Mouse (Mus musculus): Measurements from ENCODE around the gene Vmn1r195. TPM values are rescaled to one million over a fixed set of nuclear protein-coding genes. Genes with fewer than 3 reads are reported as not detected.

The Vmn1r195 gene
- polyA plus RNA-seq, 1 experiment from 2014 or later = not detected

Other genes starting within 250 kb of the Vmn1r195 start
- 4.5 TPM in 1 of 2 replicates, not detected in the other for gene Hist1h2ah, start 235.0 kb upstream of the Vmn1r195 start, polyA plus RNA-seq (2015; fragmentation: Nextera tagmentation; extraction: Ambion mirVana)
- gene Hist1h2bk, start 234.7 kb upstream of the Vmn1r195 start, polyA plus RNA-seq (2015; fragmentation: Nextera tagmentation; extraction: Ambion mirVana) = 0.97 and 2.2 TPM in 2 replicates
- gene Hist1h4i, start 229.2 kb upstream of the Vmn1r195 start, polyA plus RNA-seq (2015; fragmentation: Nextera tagmentation; extraction: Ambion mirVana) = 4.8 and 8.5 TPM in 2 replicates
- gene Hist1h2ag, start 227.6 kb upstream of the Vmn1r195 start, polyA plus RNA-seq (2015; fragmentation: Nextera tagmentation; extraction: Ambion mirVana) = 3.0 and 13.9 TPM in 2 replicates
- gene Hist1h2bj, start 227.3 kb upstream of the Vmn1r195 start, polyA plus RNA-seq (2015; fragmentation: Nextera tagmentation; extraction: Ambion mirVana) = 2.0 and 7.2 TPM in 2 replicates
- gene Vmn1r188, start 186.1 kb upstream of the Vmn1r195 start, polyA plus RNA-seq (2015; fragmentation: Nextera tagmentation; extraction: Ambion mirVana) = not detected in 2 replicates
- gene Vmn1r189, start 164.7 kb upstream of the Vmn1r195 start, polyA plus RNA-seq (2015; fragmentation: Nextera tagmentation; extraction: Ambion mirVana) = not detected in 2 replicates
- not detected in 2 replicates for gene Vmn1r191, start 86.6 kb upstream of the Vmn1r195 start, polyA plus RNA-seq (2015; fragmentation: Nextera tagmentation; extraction: Ambion mirVana)
- not detected in 2 replicates for gene Vmn1r192, start 79.4 kb upstream of the Vmn1r195 start, polyA plus RNA-seq (2015; fragmentation: Nextera tagmentation; extraction: Ambion mirVana)
- not detected in 2 replicates for gene Vmn1r193, start 47.4 kb upstream of the Vmn1r195 start, polyA plus RNA-seq (2015; fragmentation: Nextera tagmentation; extraction: Ambion mirVana)
- not detected in 2 replicates for gene Vmn1r194, start 26.3 kb upstream of the Vmn1r195 start, polyA plus RNA-seq (2015; fragmentation: Nextera tagmentation; extraction: Ambion mirVana)
- not detected in 2 replicates for gene Vmn1r196, start 19.4 kb downstream of the Vmn1r195 start, polyA plus RNA-seq (2015; fragmentation: Nextera tagmentation; extraction: Ambion mirVana)
- gene Vmn1r197, start 54.1 kb downstream of the Vmn1r195 start, polyA plus RNA-seq (2015; fragmentation: Nextera tagmentation; extraction: Ambion mirVana) = not detected in 2 replicates
- gene Vmn1r198, start 79.8 kb downstream of the Vmn1r195 start, polyA plus RNA-seq (2015; fragmentation: Nextera tagmentation; extraction: Ambion mirVana) = not detected in 2 replicates
- not detected in 2 replicates for gene Vmn1r199, start 109.3 kb downstream of the Vmn1r195 start, polyA plus RNA-seq (2015; fragmentation: Nextera tagmentation; extraction: Ambion mirVana)
- gene Vmn1r200, start 119.9 kb downstream of the Vmn1r195 start, polyA plus RNA-seq (2015; fragmentation: Nextera tagmentation; extraction: Ambion mirVana) = not detected in 2 replicates
- not detected in 2 replicates for gene Vmn1r201, start 201.4 kb downstream of the Vmn1r195 start, polyA plus RNA-seq (2015; fragmentation: Nextera tagmentation; extraction: Ambion mirVana)
- gene Vmn1r202, start 234.9 kb downstream of the Vmn1r195 start, polyA plus RNA-seq (2015; fragmentation: Nextera tagmentation; extraction: Ambion mirVana) = not detected in 2 replicates
- gene Vmn1r203, start 247.6 kb downstream of the Vmn1r195 start, polyA plus RNA-seq (2015; fragmentation: Nextera tagmentation; extraction: Ambion mirVana) = not detected in 2 replicates

Data from neural tube, embryonic 15.5 days (tissue).